ENCODE assay signal across 7 mouse cellular contexts in genomic region chr14:54925349-54926342, GRCm38 (mm10). TPM values are rescaled to one million over a fixed set of nuclear protein-coding genes. Genes with fewer than 3 reads are reported as not detected.
A peak's percentile ranks its signal among the peaks of the same experiment; 100 is the strongest.
DNase-seq lines count a peak whose midpoint lies in the region; ATAC-seq and TF ChIP-seq lines count a peak whose summit lies in the region.

Gene Efs (minus strand): TSS chr14:54926126.

- no peak for TF ChIP-seq CTCF in brain, embryonic 14.5 days (IDR thresholded peaks at IDR 0.05; ENCODE audit: borderline replicate concordance, extremely low read depth, insufficient read depth, insufficient read length)
- TF ChIP-seq CTCF in liver, adult 2 months (IDR thresholded peaks at IDR 0.05; ENCODE audit: low read depth, low read length), result no peak

- H3K9me3 ChIP-seq in intestine, embryonic 16.5 days (ENCODE audit: control insufficient read depth, low read length), result no peaks in the 10 kb centered on the region

- ATAC-seq in intestine, embryonic 16.5 days, result peak; percentile 65

- H3K27ac ChIP-seq in intestine, embryonic 16.5 days (ENCODE audit: low read length), result peak within 1 kb of the TSS; percentile 99
- no peak within 1 kb of the TSS for H3K27ac ChIP-seq in liver, adult 2 months (replicated peaks; ENCODE audit: insufficient read depth, low read depth, low read length)

- no peaks in the 10 kb centered on the region; the same call in 1 of the 2 replicates for H3K27me3 ChIP-seq in intestine, embryonic 16.5 days (replicated peaks; ENCODE audit: control insufficient read depth, insufficient read depth, low read length)
- H3K27me3 ChIP-seq in liver, adult 2 months (ENCODE audit: control insufficient read depth, insufficient read depth, low read length), result peaks cover 16% of the 10 kb centered on the region

- peak within 1 kb of the TSS; percentile 89 for H3K9ac ChIP-seq in intestine, embryonic 16.5 days (ENCODE audit: low read depth, low read length)
- peak within 1 kb of the TSS; percentile 40; the same call in 1 of the 2 replicates for H3K9ac ChIP-seq in liver, adult 2 months (ENCODE audit: low read depth, low read length)

- peak within 1 kb of the TSS; percentile 63 for H3K4me3 ChIP-seq in intestine, embryonic 16.5 days (ENCODE audit: low read length)
- H3K4me3 ChIP-seq in liver, adult 2 months (ENCODE audit: insufficient read depth, low read depth, low read length), result peak within 1 kb of the TSS; percentile 31; the same call in 1 of the 2 replicates

- H3K4me1 ChIP-seq in intestine, embryonic 16.5 days (ENCODE audit: control insufficient read depth, insufficient read depth, low read length), result peaks cover 30% of the 10 kb centered on the region
- no peaks in the 10 kb centered on the region for H3K4me1 ChIP-seq in liver, adult 2 months (ENCODE audit: control insufficient read depth, insufficient read depth, low read length)

- 0 out of 2 replicates have a peak, but pooled peaks have one; percentile 9 for TF ChIP-seq POLR2A in brain, embryonic 14.5 days (IDR thresholded peaks at IDR 0.05; ENCODE audit: borderline replicate concordance, extremely low read depth, insufficient read depth, insufficient read length, poor library complexity, severe bottlenecking)
- no peak for TF ChIP-seq POLR2A in liver, adult 2 months (IDR thresholded peaks at IDR 0.05; ENCODE audit: extremely low read depth, insufficient read depth, low read length)

- H3K36me3 ChIP-seq in intestine, embryonic 16.5 days (ENCODE audit: control insufficient read depth, insufficient read depth, low read length), result no peaks in the 10 kb centered on the region; the same call in 1 of the 2 replicates
- no peaks in the 10 kb centered on the region for H3K36me3 ChIP-seq in liver, adult 2 months (ENCODE audit: control insufficient read depth, insufficient read depth, low read length)

- WGBS in intestine, embryonic 16.5 days, result 5% methylated on average over 57 of the region's 57 CpGs
- WGBS in liver, adult 2 months, result 7% methylated on average over 57 of the region's 57 CpGs

- peak; percentile 81 for DNase-seq in brain, embryonic 14.5 days (ENCODE audit: low read depth)
- DNase-seq in embryo, embryonic 11.5 days (ENCODE audit: low read depth, low spot score), result peak; percentile 43
- DNase-seq in gastrocnemius, postnatal 4 days (ENCODE audit: low spot score in 2 of 2), result peak; percentile 60 to 83
- DNase-seq in liver, adult 2 months (ENCODE audit: extremely low read depth, low read depth, low spot score), result no peak
- DNase-seq in neural tube, embryonic 10.5 days (ENCODE audit: extremely low spot score, low spot score), result peak; percentile 83
- DNase-seq in urinary bladder, postnatal 14 days (ENCODE audit: low spot score), result peak; percentile 83

- peak within 1 kb of the TSS; percentile 93 for H3K4me2 ChIP-seq in intestine, embryonic 16.5 days (ENCODE audit: low read depth, low read length)

- H3K79me2 ChIP-seq in liver, adult 2 months (ENCODE audit: control insufficient read depth, insufficient read depth, low read length), result no peaks in the 10 kb centered on the region

RNA-seq across cellular contexts. Expression of gene Efs, which starts in this region (rescaled TPM):
- polyA plus RNA-seq in brain, embryonic 14.5 days (2012; rRNA removed), result 30.9 and 35.3 TPM in 2 replicates
- 10 to 100 TPM; 31.1 to 32.4 TPM for total RNA-seq in gastrocnemius, postnatal 4 days (2021)
- 17.1 and 18.0 TPM in 2 replicates for polyA plus RNA-seq in intestine, embryonic 16.5 days (2015; fragmentation: Nextera tagmentation; extraction: Ambion mirVana)
- under 0.01 and 0.20 TPM in 2 replicates for total RNA-seq in liver, adult 2 months (2014; rRNA removed)
- 0.13 and 0.15 TPM in 2 replicates for polyA plus RNA-seq in liver, adult 2 months (2012; rRNA removed)

Comparison
In these comparisons a context has a peak if more than half of its experiments do, and no peak if none do; other contexts are left out.
1. RNA of gene Efs (total RNA-seq): 31.1 to 32.4 TPM in gastrocnemius, postnatal 4 days; under 0.01 to 0.20 TPM in liver, adult 2 months; every median in the first group is over 10 times any median in the second.
2. RNA of gene Efs (polyA plus RNA-seq): 30.9 to 35.3 TPM in brain, embryonic 14.5 days and 17.1 to 18.0 TPM in intestine, embryonic 16.5 days; 0.13 to 0.15 TPM in liver, adult 2 months; every median in the first group is over 10 times any median in the second.